Mouse (Mus musculus) heart, embryonic 16.5 days (tissue): ENCODE measurements around the gene Mc3r. TPM values are rescaled to one million over a fixed set of nuclear protein-coding genes. Genes with fewer than 3 reads are reported as not detected.

Experiments
- ATAC-seq: fragments of 200-750 bp; cut with Nextera tagmentation; replicated peaks from 2 replicates; pipeline ENCODE4 v1.8.0; 2017; ENCODE audit warnings: moderate number of reproducible peaks; ENCODE audit not compliant: insufficient read depth, low FRiP score; ENCODE audit errors: extremely low read depth
- H3K27ac ChIP-seq: fragments of 300-500 bp; sonication (generic); 2 replicates; pipeline ENCODE4 v1.5.1; 2014; ENCODE audit warnings: mild to moderate bottlenecking, low read length, control low read depth, moderate library complexity
- H3K27me3 ChIP-seq: fragments of 300-500 bp; sonication (generic); 2 replicates; pipeline ENCODE4 v1.6.1; 2014; ENCODE audit warnings: low read length, mixed read lengths; ENCODE audit not compliant: control insufficient read depth, insufficient read depth
- H3K36me3 ChIP-seq: fragments of 300-500 bp; sonication (generic); 2 replicates; pipeline ENCODE4 v1.6.1; 2014; ENCODE audit not compliant: control insufficient read depth, insufficient read depth
- H3K4me1 ChIP-seq: fragments of 300-500 bp; sonication (generic); 2 replicates; pipeline ENCODE4 v1.6.1; 2014; ENCODE audit warnings: low read length, mixed read lengths; ENCODE audit not compliant: control insufficient read depth, insufficient read depth
- H3K4me2 ChIP-seq: fragments of 300-500 bp; sonication (generic); 2 replicates; pipeline ENCODE4 v1.6.1; 2014; ENCODE audit warnings: low read depth, mild to moderate bottlenecking, control low read depth, low read length
- H3K4me3 ChIP-seq: fragments of 300-500 bp; sonication (generic); 2 replicates; pipeline ENCODE4 v1.5.1; 2014; ENCODE audit warnings: mild to moderate bottlenecking, control low read depth, low read length
- H3K9ac ChIP-seq: fragments of 300-500 bp; sonication (generic); 2 replicates; pipeline ENCODE4 v1.6.1; 2014; ENCODE audit warnings: low read length, control low read depth
- H3K9me3 ChIP-seq: fragments of 300-500 bp; sonication (generic); replicated peaks from 2 replicates; pipeline ENCODE4 v1.6.1; 2016; ENCODE audit warnings: low read length; ENCODE audit not compliant: control insufficient read depth
- WGBS: fragments of 180-500 bp; shearing (Covaris S2); extraction: QIAGEN DNeasy Blood & Tissue Kit; methylation state at CpG from one replicate; pipeline ENCODE4 v1.1.7; 2014; 5-methylcytosine and 5-hydroxymethylcytosine counted together
- polyA plus RNA-seq: library from polyadenylated mRNA; unstranded; fragments of >200 nt; fragmentation: Nextera tagmentation; extraction: Ambion mirVana; gene quantifications from 2 replicates; pipeline ENCODE4 v1.2.1, GENCODE M21; 2015

Gene Mc3r
- polyA plus RNA-seq, 1 experiment from 2014 or later = not detected

- WGBS = 26% methylated on average over 11 of the region's 11 CpGs
Observed at GRCm38 (mm10) chr2:172288965-172289364, 40.7 kb downstream of the Mc3r start.

GRCm38 (mm10) chr2:172289632-172290031 lies 41.3 kb downstream of the Mc3r start:
- Histone ChIP-seq H3K9me3 (no peaks in the 10 kb centered on the region), H3K4me3 (no peak overlapping the region), H3K9ac (no peak overlapping the region), H3K4me2 (no peak overlapping the region), H3K27me3 (no peaks in the 10 kb centered on the region), H3K27ac (no peak overlapping the region), H3K36me3 (no peaks in the 10 kb centered on the region), H3K4me1 (no peaks in the 10 kb centered on the region)
- no peak for ATAC-seq
- WGBS = 27% methylated on average over 1 of the region's 1 CpGs

More at GRCm38 (mm10) chr2:172288965-172289364, 40.7 kb downstream of the Mc3r start:
- Histone ChIP-seq H3K27me3 (no peaks in the 10 kb centered on the region), H3K36me3 (no peaks in the 10 kb centered on the region), H3K4me3 (no peak overlapping the region), H3K4me1 (no peaks in the 10 kb centered on the region), H3K4me2 (no peak overlapping the region), H3K27ac (no peak overlapping the region), H3K9me3 (no peaks in the 10 kb centered on the region), H3K9ac (no peak overlapping the region)
- ATAC-seq = no peak

GRCm38 (mm10) chr2:172290474-172290873 lies 42.2 kb downstream of the Mc3r start:
- Histone ChIP-seq H3K9me3 (no peaks in the 10 kb centered on the region), H3K27ac (no peak overlapping the region), H3K27me3 (no peaks in the 10 kb centered on the region), H3K4me1 (no peaks in the 10 kb centered on the region), H3K4me2 (no peak overlapping the region), H3K36me3 (no peaks in the 10 kb centered on the region), H3K4me3 (no peak overlapping the region), H3K9ac (no peak overlapping the region)
- no peak for ATAC-seq
- WGBS = 65% methylated on average over 11 of the region's 11 CpGs

GRCm38 (mm10) chr2:172291025-172291424 lies 42.7 kb downstream of the Mc3r start:
- H3K4me3 ChIP-seq = no peak overlapping the region
- no peaks in the 10 kb centered on the region for H3K9me3 ChIP-seq
- no peaks in the 10 kb centered on the region for H3K4me1 ChIP-seq
- H3K36me3 ChIP-seq = no peaks in the 10 kb centered on the region
- H3K27me3 ChIP-seq = no peaks in the 10 kb centered on the region
- no peak for ATAC-seq
- no peak overlapping the region for H3K9ac ChIP-seq
- H3K27ac ChIP-seq = no peak overlapping the region
- WGBS = 76% methylated on average over 7 of the region's 7 CpGs
- no peak overlapping the region for H3K4me2 ChIP-seq

- Histone ChIP-seq H3K4me1 (no peaks in the 10 kb centered on the region), H3K4me2 (no peak overlapping the region), H3K27me3 (no peaks in the 10 kb centered on the region), H3K36me3 (no peaks in the 10 kb centered on the region), H3K4me3 (no peak overlapping the region), H3K9ac (no peak overlapping the region), H3K9me3 (no peaks in the 10 kb centered on the region), H3K27ac (no peak overlapping the region)
- 81% methylated on average over 14 of the region's 14 CpGs for WGBS
- ATAC-seq = no peak
Observed at GRCm38 (mm10) chr2:172291755-172292524, 43.6 kb downstream of the Mc3r start.

GRCm38 (mm10) chr2:172292525-172293405 lies 44.5 kb downstream of the Mc3r start:
- no peak for ATAC-seq
- WGBS = 74% methylated on average over 14 of the region's 14 CpGs
- H3K4me1 ChIP-seq = no peaks in the 10 kb centered on the region

GRCm38 (mm10) chr2:172298083-172298482 lies 49.8 kb downstream of the Mc3r start:
- Histone ChIP-seq H3K4me2 (no peak overlapping the region), H3K27ac (no peak overlapping the region), H3K36me3 (no peaks in the 10 kb centered on the region), H3K4me1 (no peaks in the 10 kb centered on the region), H3K4me3 (no peak overlapping the region), H3K9me3 (no peaks in the 10 kb centered on the region), H3K27me3 (0 out of 2 replicates have a peak, but pooled peaks cover 4% of the 10 kb centered on the region), H3K9ac (no peak overlapping the region)
- 25% methylated on average over 1 of the region's 1 CpGs for WGBS
- no peak for ATAC-seq

More at GRCm38 (mm10) chr2:172292525-172293405, 44.5 kb downstream of the Mc3r start:
- no peaks in the 10 kb centered on the region for H3K9me3 ChIP-seq
- no peak overlapping the region for H3K4me3 ChIP-seq
- H3K27ac ChIP-seq = no peak overlapping the region
- no peaks in the 10 kb centered on the region for H3K27me3 ChIP-seq
- no peaks in the 10 kb centered on the region for H3K36me3 ChIP-seq
- no peak overlapping the region for H3K4me2 ChIP-seq
- H3K9ac ChIP-seq = no peak overlapping the region

GRCm38 (mm10) chr2:172298542-172298941 lies 50.2 kb downstream of the Mc3r start:
- Histone ChIP-seq H3K4me1 (no peaks in the 10 kb centered on the region), H3K4me2 (no peak overlapping the region), H3K9ac (no peak overlapping the region), H3K9me3 (no peaks in the 10 kb centered on the region), H3K27me3 (0 out of 2 replicates have a peak, but pooled peaks cover 4% of the 10 kb centered on the region), H3K27ac (no peak overlapping the region), H3K4me3 (no peak overlapping the region), H3K36me3 (no peaks in the 10 kb centered on the region)
- ATAC-seq = no peak
- 35% methylated on average over 1 of the region's 1 CpGs for WGBS
